Mouse (Mus musculus) adipocyte (in vitro differentiated cells): Measurements from ENCODE around the gene Dspp.

Source experiments
- DNase-seq: peaks from one replicate; pipeline ENCODE4 v3.0.0-alpha.2; 2016; ENCODE audit warnings: low spot score

The Dspp gene

GRCm38 (mm10) chr5:104170412-104170811 lies at the start of gene Dspp:
TSS of gene Dspp (plus strand) at chr5:104170712.
- no peak for DNase-seq

GRCm38 (mm10) chr5:104124016-104124658 lies 46.4 kb upstream of the Dspp start:
- DNase-seq: peak; percentile 39

GRCm38 (mm10) chr5:104126561-104127320 lies 43.8 kb upstream of the Dspp start:
- DNase-seq: no peak

- no peak for DNase-seq
Measured at GRCm38 (mm10) chr5:104127351-104127750, 43.2 kb upstream of the Dspp start.

- DNase-seq: peak; percentile 62
Measured at GRCm38 (mm10) chr5:104128281-104129031, 42.1 kb upstream of the Dspp start.

- DNase-seq: no peak
Measured at GRCm38 (mm10) chr5:104130891-104131290, 39.6 kb upstream of the Dspp start.

- DNase-seq: peak; percentile 86
Measured at GRCm38 (mm10) chr5:104131544-104131943, 39.0 kb upstream of the Dspp start.

- DNase-seq: no peak
Measured at GRCm38 (mm10) chr5:104133752-104134151, 36.8 kb upstream of the Dspp start.

- DNase-seq: no peak
Measured at GRCm38 (mm10) chr5:104137920-104138541, 32.5 kb upstream of the Dspp start.

GRCm38 (mm10) chr5:104141067-104141466 lies 29.4 kb upstream of the Dspp start:
- DNase-seq: no peak

GRCm38 (mm10) chr5:104144057-104144456 lies 26.5 kb upstream of the Dspp start:
- DNase-seq: no peak

GRCm38 (mm10) chr5:104149349-104149748 lies 21.2 kb upstream of the Dspp start:
- DNase-seq: peak; percentile 65

- DNase-seq: no peak
Measured at GRCm38 (mm10) chr5:104150196-104150595, 20.3 kb upstream of the Dspp start.

- DNase-seq: peak; percentile 28
Measured at GRCm38 (mm10) chr5:104157701-104158100, 12.8 kb upstream of the Dspp start.

- peak; percentile 21 for DNase-seq
Measured at GRCm38 (mm10) chr5:104158332-104159052, 12.0 kb upstream of the Dspp start.

- peak; percentile 58 for DNase-seq
Measured at GRCm38 (mm10) chr5:104160581-104160980, 9.9 kb upstream of the Dspp start.

GRCm38 (mm10) chr5:104161390-104161789 lies 9.1 kb upstream of the Dspp start:
- peak; percentile 90 for DNase-seq

- DNase-seq: no peak
Measured at GRCm38 (mm10) chr5:104163536-104163935, 7.0 kb upstream of the Dspp start.

GRCm38 (mm10) chr5:104173094-104173493 lies 2.6 kb downstream of the Dspp start:
- no peak for DNase-seq

GRCm38 (mm10) chr5:104183743-104184142 lies 13.2 kb downstream of the Dspp start:
- no peak for DNase-seq

- DNase-seq: no peak
Measured at GRCm38 (mm10) chr5:104187281-104187680, 16.8 kb downstream of the Dspp start.

- DNase-seq: peak; percentile 13
Measured at GRCm38 (mm10) chr5:104195086-104195485, 24.6 kb downstream of the Dspp start.
